20 mouse cellular contexts compared by ENCODE assay signal in genomic region chr15:6721385-6721784, GRCm38 (mm10). TPM values are rescaled to one million over a fixed set of nuclear protein-coding genes. Genes with fewer than 3 reads are reported as not detected.
DNase-seq lines count a peak whose midpoint lies in the region; ATAC-seq and TF ChIP-seq lines count a peak whose summit lies in the region.
"Had no signal": no experiment of that assay in that cellular context is flagged by ENCODE, and none has a peak within 500 bp of the region (broad histone marks: within the 10 kb centered on the region; RNA-seq: fewer than 3 reads in every experiment).

No protein-coding gene starts in this region.

- TF ChIP-seq CTCF in layer of hippocampus, adult 2 months (conservative IDR thresholded peaks at IDR 0.05): no peak
- no peak for TF ChIP-seq CTCF in embryonic fibroblast, embryonic 13.5 days (IDR thresholded peaks at IDR 0.05; ENCODE audit: borderline replicate concordance, insufficient read depth, low read length)

- peak; percentile 45 for ATAC-seq in frontal cortex, adult (ENCODE audit: low TSS enrichment)
- ATAC-seq: forebrain, embryonic 14.5 days; forebrain, postnatal 0 days had no signal

- DNase-seq in frontal cortex, adult 2 months (ENCODE audit: extremely low spot score in 1 of 2, low spot score in 1 of 2): no peak
- no peak for DNase-seq in layer of hippocampus, adult 2 months (ENCODE audit: low spot score in 2 of 2)
- DNase-seq in layer of hippocampus, postnatal 25 days (ENCODE audit: extremely low spot score in 1 of 2, low spot score in 1 of 2): no peak
- no peak for DNase-seq in lung, postnatal 25 days (ENCODE audit: low spot score)
- DNase-seq: adrenal gland, adult 2 months; adrenal gland, postnatal 10 days; adrenal gland, postnatal 25 days; cerebellum, adult 11 months; cerebellum, adult 9-10 months; cerebellum, postnatal 10 days; cerebellum, postnatal 25 days; forebrain, postnatal 0 days had no signal

- peaks cover 18% of the 10 kb centered on the region for H3K4me1 ChIP-seq in embryonic fibroblast, embryonic 13.5 days (ENCODE audit: control insufficient read depth, insufficient read depth, low read length)
- H3K4me1 ChIP-seq: embryonic facial prominence, embryonic 10.5 days; forebrain, embryonic 10.5 days had no signal

- no peak for TF ChIP-seq POLR2A in embryonic fibroblast, embryonic 13.5 days (IDR thresholded peaks at IDR 0.05; ENCODE audit: low read depth, low read length)

- H3K27ac ChIP-seq in layer of hippocampus, adult 2 months: peak overlapping the region; percentile 61; the same call in 1 of the 2 replicates
- H3K27ac ChIP-seq in embryonic fibroblast, embryonic 13.5 days (ENCODE audit: insufficient read depth, low read length): peak overlapping the region; percentile 97
- H3K27ac ChIP-seq: embryonic facial prominence, embryonic 10.5 days; embryonic facial prominence, embryonic 12.5 days; forebrain, embryonic 10.5 days; forebrain, embryonic 12.5 days had no signal

- no peak overlapping the region for H3K4me3 ChIP-seq in layer of hippocampus, adult 2 months
- H3K4me3 ChIP-seq in embryonic fibroblast, embryonic 13.5 days (ENCODE audit: insufficient read depth, low read length): no peak overlapping the region
- H3K4me3 ChIP-seq: embryonic facial prominence, embryonic 10.5 days; embryonic facial prominence, embryonic 12.5 days; erythroblast, embryonic 14.5 days; forebrain, embryonic 10.5 days; forebrain, embryonic 12.5 days had no signal

RNA-seq across cellular contexts. Expression of gene Rictor, which starts 13.2 kb away (rescaled TPM):
- 17.1 and 18.6 TPM in 2 replicates for polyA plus RNA-seq in frontal cortex, adult 2 months (2012; rRNA removed)
- total RNA-seq in layer of hippocampus, adult 2 months (2021): 10 to 100 TPM; 46.2 to 48.5 TPM
- total RNA-seq in layer of hippocampus, postnatal 25 days (2021): 10 to 100 TPM; 43.1 to 43.9 TPM
- 46.7 and 66.7 TPM in 2 replicates for polyA plus RNA-seq in embryonic fibroblast, embryonic 13.5 days (2011; ENCODE audit: insufficient read length, low read depth, missing spikeins)
